Mouse (Mus musculus) neural tube, embryonic 15.5 days (tissue): ENCODE measurements at regions not wholly inside any gene's neighbourhood (a gene's known extent, or its start where the extent isn't known, plus 50 kb on each side); places are given as distances from the start of the nearest gene placed in this dataset.

Source experiments
- ATAC-seq: fragments of 200-750 bp; cut with Nextera tagmentation; 2 replicates; pipeline ENCODE4 v1.8.0; 2017; ENCODE audit warnings: mild to moderate bottlenecking, moderate TSS enrichment, moderate library complexity; ENCODE audit not compliant: low FRiP score
- H3K27ac ChIP-seq: fragments of 300-500 bp; sonication (generic); replicated peaks from 2 replicates; pipeline ENCODE4 v1.5.1; 2015; ENCODE audit warnings: mild to moderate bottlenecking, inconsistent platforms
- H3K27me3 ChIP-seq: fragments of 300-500 bp; sonication (generic); replicated peaks from 2 replicates; pipeline ENCODE4 v1.6.1; 2015; ENCODE audit warnings: inconsistent platforms
- H3K36me3 ChIP-seq: fragments of 300-500 bp; sonication (generic); 2 replicates; pipeline ENCODE4 v1.6.1; 2015; ENCODE audit warnings: inconsistent platforms
- H3K4me1 ChIP-seq: fragments of 300-500 bp; sonication (generic); 2 replicates; pipeline ENCODE4 v1.6.1; 2015; ENCODE audit warnings: inconsistent platforms
- H3K4me2 ChIP-seq: fragments of 300-500 bp; sonication (generic); 2 replicates; pipeline ENCODE4 v1.6.1; 2015; ENCODE audit warnings: inconsistent platforms, mild to moderate bottlenecking, moderate library complexity
- H3K4me3 ChIP-seq: fragments of 300-500 bp; sonication (generic); replicated peaks from 2 replicates; pipeline ENCODE4 v1.5.1; 2015; ENCODE audit warnings: mild to moderate bottlenecking, inconsistent platforms
- H3K9ac ChIP-seq: fragments of 300-500 bp; sonication (generic); replicated peaks from 2 replicates; pipeline ENCODE4 v1.6.1; 2015; ENCODE audit warnings: mild to moderate bottlenecking, inconsistent platforms
- H3K9me3 ChIP-seq: fragments of 300-500 bp; sonication (generic); replicated peaks from 2 replicates; pipeline ENCODE4 v1.6.1; 2016; ENCODE audit warnings: inconsistent platforms
- WGBS: fragments of 180-500 bp; shearing (Covaris S2); methylation state at CpG from one replicate; pipeline ENCODE4 v1.1.7; 2015; ENCODE audit warnings: mixed read lengths; 5-methylcytosine and 5-hydroxymethylcytosine counted together

DNA sequence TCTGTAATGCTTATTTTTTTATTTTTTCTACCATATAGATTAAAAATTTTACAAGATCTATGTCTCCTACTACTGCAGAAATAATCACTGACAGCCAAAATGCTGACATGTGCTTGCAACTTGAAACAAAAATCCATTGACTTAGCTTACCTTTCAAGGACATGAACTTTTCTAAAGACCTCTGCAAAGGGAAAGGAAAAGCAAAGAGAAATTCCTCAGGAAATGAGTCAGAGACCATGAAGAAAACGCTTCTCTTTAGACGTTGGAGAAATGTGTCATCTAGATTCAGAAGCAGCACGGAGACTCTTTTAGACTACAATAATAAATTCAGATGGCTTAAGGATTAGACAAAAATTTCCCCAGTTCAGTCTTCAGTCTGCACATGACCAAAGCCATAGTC lies 2188.6 kb upstream of the Tenm3 start:
- ATAC-seq = no peak
- 67% methylated on average over 3 of the region's 3 CpGs for WGBS

DNA sequence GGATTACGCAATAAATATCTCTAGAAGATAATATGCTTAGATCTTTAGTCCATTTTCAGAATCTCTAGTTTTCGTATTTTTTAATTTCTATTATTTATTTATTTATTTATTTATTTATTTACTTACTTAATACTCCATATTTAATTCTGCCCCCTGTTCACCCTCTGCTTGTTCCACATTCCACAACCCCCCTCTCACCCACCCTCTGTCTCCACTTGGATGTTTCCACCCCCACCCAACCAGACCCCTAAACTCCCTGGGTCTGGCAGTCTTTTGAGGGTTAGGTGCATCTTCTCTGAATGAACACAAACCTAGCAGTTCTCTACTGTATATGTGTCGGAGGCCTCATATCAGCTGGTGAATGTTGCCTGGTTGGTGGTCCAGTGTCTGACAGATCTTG lies 2166.8 kb upstream of the Tenm3 start:
- 95% methylated on average over 3 of the region's 3 CpGs for WGBS
- no peak for ATAC-seq
- no peaks in the 10 kb centered on the region for H3K36me3 ChIP-seq

More for the DNA sequence above, 2188.6 kb upstream of the Tenm3 start:
- Histone ChIP-seq H3K4me3 (no peak overlapping the region), H3K9ac (no peak overlapping the region), H3K4me1 (no peaks in the 10 kb centered on the region), H3K36me3 (no peaks in the 10 kb centered on the region), H3K27ac (no peak overlapping the region), H3K9me3 (no peaks in the 10 kb centered on the region), H3K27me3 (no peaks in the 10 kb centered on the region), H3K4me2 (no peak overlapping the region)

DNA sequence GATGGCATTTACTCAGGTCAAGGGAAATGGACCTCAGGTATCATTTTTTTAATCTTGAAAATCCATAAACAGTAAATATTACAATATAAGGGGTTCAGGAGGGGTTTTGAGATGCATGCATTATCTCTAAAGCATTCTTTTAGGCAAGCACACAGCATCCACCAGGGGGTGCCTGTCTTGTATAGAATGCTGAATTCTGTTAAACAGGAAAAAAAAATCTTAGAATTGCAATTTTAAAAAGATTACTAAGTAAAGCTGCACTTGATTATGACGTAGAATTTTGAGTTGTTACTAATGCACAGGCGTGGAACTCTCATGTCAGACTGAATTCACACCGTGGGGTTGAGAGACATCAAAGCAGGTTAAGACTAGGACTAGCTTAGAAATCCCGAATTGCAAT lies 2123.6 kb upstream of the Tenm3 start:
- Histone ChIP-seq H3K9me3 (no peaks in the 10 kb centered on the region), H3K4me1 (no peaks in the 10 kb centered on the region), H3K36me3 (no peaks in the 10 kb centered on the region), H3K4me3 (no peak overlapping the region), H3K9ac (no peak overlapping the region), H3K27me3 (no peaks in the 10 kb centered on the region), H3K27ac (no peak overlapping the region), H3K4me2 (no peak overlapping the region)
- 63% methylated on average over 4 of the region's 4 CpGs for WGBS
- ATAC-seq = no peak

More for the DNA sequence above, 2166.8 kb upstream of the Tenm3 start:
- no peaks in the 10 kb centered on the region for H3K27me3 ChIP-seq
- H3K27ac ChIP-seq = no peak overlapping the region
- H3K4me1 ChIP-seq = no peaks in the 10 kb centered on the region
- H3K9me3 ChIP-seq = no peaks in the 10 kb centered on the region
- H3K4me3 ChIP-seq = no peak overlapping the region
- no peak overlapping the region for H3K9ac ChIP-seq
- H3K4me2 ChIP-seq = no peak overlapping the region

DNA sequence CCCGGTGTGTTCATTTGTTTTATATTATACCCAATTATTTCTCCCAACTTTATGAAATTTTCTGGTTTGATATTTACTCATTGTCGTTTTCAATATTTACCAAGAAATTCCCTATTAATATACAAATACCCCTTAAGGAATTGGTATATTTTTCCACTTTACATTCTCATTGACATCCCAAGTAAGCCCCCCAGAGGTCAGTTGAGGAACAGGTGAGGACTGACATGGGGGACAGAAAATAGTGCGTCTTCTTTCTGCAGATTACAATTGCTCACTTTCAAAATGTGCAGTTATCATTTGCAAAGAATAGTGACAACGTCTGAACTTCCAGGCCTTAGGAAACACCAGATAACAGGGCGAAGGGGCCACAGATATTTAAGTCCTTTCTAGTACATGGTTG lies 2073.8 kb upstream of the Tenm3 start:
- peak overlapping the region; percentile 98 for H3K4me2 ChIP-seq
- WGBS = 24% methylated on average over 5 of the region's 5 CpGs
- peaks cover 18% of the 10 kb centered on the region for H3K4me1 ChIP-seq
- no peak for ATAC-seq
- peak overlapping the region; percentile 72 for H3K4me3 ChIP-seq
- no peaks in the 10 kb centered on the region for H3K27me3 ChIP-seq
- no peaks in the 10 kb centered on the region for H3K36me3 ChIP-seq
- H3K9me3 ChIP-seq = no peaks in the 10 kb centered on the region
- H3K27ac ChIP-seq = no peak overlapping the region
- no peak overlapping the region for H3K9ac ChIP-seq

DNA sequence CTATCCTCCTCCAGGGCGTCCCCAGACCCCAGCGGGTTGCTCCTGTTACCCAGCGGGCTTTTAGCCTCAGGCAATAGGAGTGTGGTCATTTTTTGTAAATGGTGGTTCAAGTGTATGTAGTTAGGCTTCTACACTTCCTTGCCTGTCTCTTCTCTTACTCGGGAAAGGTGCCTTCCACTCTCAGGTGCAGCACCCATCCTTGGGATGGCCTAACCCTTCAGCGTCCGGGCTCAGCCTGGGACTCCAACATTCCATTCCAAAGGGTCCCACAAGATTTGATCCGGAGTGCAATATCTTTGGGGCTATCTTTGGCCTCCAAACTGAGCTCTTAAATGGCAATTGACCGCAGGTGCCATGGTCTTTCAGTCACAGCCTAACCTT lies 2073.0 kb upstream of the Tenm3 start:
- Histone ChIP-seq H3K4me3 (peak overlapping the region; percentile 72), H3K27ac (peak overlapping the region; percentile 85), H3K9ac (peak overlapping the region; percentile 73), H3K4me2 (peak overlapping the region; percentile 98), H3K4me1 (peaks cover 18% of the 10 kb centered on the region), H3K27me3 (no peaks in the 10 kb centered on the region), H3K9me3 (no peaks in the 10 kb centered on the region), H3K36me3 (no peaks in the 10 kb centered on the region)
- 2% methylated on average over 8 of the region's 8 CpGs for WGBS
- ATAC-seq = peak; percentile 46

DNA sequence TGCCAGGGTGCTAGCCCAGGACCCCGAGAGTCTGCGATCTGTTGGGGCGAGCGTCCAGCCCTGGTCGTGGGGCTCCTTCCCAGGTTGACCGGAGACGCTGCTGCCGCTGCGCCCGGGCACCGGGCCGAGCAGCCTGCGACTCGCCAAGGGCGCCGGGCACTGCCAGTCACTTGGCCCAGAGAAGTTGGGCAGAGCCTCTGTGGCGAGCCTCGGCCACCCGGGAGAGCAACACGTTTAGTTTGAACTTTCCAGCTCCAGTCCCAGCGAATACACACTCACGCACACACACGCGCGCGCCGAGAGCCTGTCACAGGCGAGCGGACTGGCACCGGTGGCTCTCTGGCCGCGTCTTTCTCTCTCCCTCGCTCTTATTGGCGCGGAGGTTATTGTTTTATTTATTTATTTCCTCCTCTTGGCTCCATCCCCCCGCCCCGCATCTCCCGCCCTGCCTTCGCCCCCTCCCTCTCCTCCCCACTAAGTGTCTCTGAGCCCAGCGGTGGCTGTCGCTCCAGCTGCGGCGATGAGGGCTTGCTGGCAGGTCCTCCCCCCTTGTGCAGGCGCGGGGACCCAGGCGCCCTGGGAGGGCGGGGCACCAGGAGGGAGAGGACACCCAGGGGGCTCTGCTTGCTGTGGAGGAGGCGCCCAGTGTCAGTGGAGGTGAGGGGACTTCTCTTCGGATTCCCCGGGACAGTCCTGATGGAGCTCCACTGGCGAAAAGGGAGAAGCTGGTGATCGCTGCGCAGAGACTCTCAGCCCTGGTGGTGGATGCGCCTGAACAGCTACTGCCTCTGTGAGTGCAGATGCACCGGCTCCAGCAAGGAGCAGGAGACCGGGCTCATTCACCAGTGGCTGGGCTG lies 2072.4 kb upstream of the Tenm3 start:
- Histone ChIP-seq H3K27ac (peak overlapping the region; percentile 85), H3K36me3 (no peaks in the 10 kb centered on the region), H3K9ac (peak overlapping the region; percentile 73), H3K4me1 (peaks cover 18% of the 10 kb centered on the region), H3K4me3 (peak overlapping the region; percentile 72), H3K9me3 (no peaks in the 10 kb centered on the region), H3K27me3 (no peaks in the 10 kb centered on the region), H3K4me2 (peak overlapping the region; percentile 98)
- WGBS = under 1% methylated on average over 52 of the region's 56 CpGs
- ATAC-seq = peak; percentile 89

DNA sequence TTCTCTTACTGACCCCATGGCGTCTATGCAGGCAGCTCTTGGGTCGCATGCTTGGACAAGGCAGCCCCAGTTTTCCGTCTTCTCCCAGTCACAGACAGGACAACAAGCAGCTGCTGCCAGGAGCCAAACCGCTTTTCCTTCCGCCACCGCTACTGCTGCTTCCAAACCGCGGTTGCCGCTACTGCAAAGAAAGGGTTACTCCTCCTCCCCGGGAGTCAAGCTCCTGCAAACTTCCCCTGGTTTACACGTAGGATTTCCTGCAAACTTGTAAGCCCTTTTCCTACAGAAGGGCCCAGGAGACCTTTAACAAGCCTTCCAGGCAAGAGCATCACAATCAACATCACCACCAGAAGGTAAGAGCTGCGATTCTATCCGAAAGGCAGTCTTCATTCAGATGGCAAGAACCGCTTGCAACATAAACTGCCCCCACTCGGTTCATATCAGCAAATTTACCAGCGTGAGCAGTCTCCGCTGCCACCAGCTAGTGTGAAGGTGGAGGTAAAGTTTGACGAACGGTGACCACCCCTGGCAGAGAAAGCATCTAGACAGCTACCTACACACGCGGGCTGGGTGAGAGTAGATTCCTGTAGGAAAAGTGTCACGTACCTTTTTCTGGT lies 2071.6 kb upstream of the Tenm3 start:
- no peaks in the 10 kb centered on the region for H3K27me3 ChIP-seq
- H3K9ac ChIP-seq = peak overlapping the region; percentile 73
- peak overlapping the region; percentile 72 for H3K4me3 ChIP-seq
- peak overlapping the region; percentile 85 for H3K27ac ChIP-seq
- H3K4me2 ChIP-seq = peak overlapping the region; percentile 98
- under 1% methylated on average over 22 of the region's 22 CpGs for WGBS
- no peaks in the 10 kb centered on the region for H3K36me3 ChIP-seq
- H3K9me3 ChIP-seq = no peaks in the 10 kb centered on the region
- peaks cover 18% of the 10 kb centered on the region for H3K4me1 ChIP-seq
- ATAC-seq = peak; percentile 39

DNA sequence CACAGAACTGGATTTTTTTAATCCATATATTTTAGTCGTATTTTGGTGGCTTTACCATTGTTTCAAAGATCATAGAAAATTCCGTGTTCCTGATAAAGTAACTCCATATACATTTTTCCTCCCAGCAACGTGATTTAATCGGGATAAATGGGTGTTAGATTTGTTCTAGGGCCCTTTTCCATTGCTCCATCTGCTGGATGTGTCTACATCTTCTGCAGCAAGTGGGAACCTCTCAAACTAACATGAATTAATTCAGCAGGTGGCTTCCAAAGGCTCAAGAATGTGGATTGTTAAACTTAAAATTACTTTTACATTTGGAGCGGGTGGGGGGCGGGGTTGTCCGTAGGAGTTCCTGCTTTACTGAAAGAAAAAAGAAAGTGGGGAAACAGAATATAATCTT lies 2070.9 kb upstream of the Tenm3 start:
- 13% methylated on average over 7 of the region's 7 CpGs for WGBS
- Histone ChIP-seq H3K4me2 (peak overlapping the region; percentile 98), H3K27me3 (no peaks in the 10 kb centered on the region), H3K9ac (peak overlapping the region; percentile 73), H3K4me3 (peak overlapping the region; percentile 72), H3K36me3 (no peaks in the 10 kb centered on the region), H3K27ac (peak overlapping the region; percentile 85; the same call in 1 of the 2 replicates), H3K4me1 (peaks cover 18% of the 10 kb centered on the region), H3K9me3 (no peaks in the 10 kb centered on the region)
- ATAC-seq = no peak

DNA sequence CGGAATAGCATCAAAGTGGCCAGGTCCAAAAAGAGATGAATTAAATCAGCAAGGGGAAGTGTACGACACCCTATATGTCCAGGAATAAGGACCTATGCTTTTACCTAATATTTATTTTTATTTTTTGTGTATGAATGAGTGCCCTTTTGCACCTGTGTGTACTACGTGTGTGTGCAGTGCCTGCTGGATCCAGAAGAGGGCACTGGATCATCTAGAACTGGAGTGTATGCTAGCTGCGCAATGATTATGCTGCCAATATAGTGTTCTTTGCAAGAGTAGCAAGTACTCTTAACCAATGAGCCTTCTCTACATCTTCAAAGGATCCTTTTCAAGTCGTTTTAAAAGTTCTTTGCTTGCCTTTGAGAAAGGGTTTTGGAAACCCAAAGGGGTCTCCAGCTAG lies 2034.4 kb upstream of the Tenm3 start:
- ATAC-seq = no peak
- Histone ChIP-seq H3K36me3 (no peaks in the 10 kb centered on the region), H3K4me2 (no peak overlapping the region), H3K4me3 (no peak overlapping the region), H3K27ac (no peak overlapping the region), H3K27me3 (no peaks in the 10 kb centered on the region), H3K4me1 (no peaks in the 10 kb centered on the region), H3K9me3 (no peaks in the 10 kb centered on the region), H3K9ac (no peak overlapping the region)
- WGBS = 86% methylated on average over 5 of the region's 5 CpGs
